Comparison of ENCODE assay signal across 8 mouse cellular contexts in the genomic region with DNA sequence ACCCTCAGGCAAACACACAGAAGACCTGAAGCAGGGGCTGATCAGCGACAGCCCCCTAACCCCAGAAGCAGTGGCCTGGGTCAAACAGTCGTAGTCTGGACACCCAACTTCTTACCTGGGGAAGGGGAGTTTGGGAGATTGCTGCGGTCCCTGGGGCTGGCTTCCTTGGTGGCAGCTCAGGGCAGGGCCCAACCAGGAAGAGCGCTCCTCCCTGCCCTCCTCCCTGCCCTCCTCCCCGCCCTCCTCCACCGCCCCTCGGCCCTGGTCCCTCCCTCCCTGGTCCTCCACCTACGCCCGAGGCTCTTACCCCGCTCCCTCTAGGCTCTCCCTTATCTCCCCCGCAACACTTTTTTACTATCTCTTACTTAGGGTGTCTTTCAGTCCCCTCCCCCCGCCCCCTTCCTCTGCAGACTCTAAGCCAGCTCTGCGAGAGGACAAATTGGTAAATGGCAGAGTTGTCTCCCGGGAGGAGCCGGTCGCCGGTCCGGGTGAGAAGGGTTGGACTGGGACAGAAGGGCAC. TPM values are rescaled to one million over a fixed set of nuclear protein-coding genes. Genes with fewer than 3 reads are reported as not detected.
DNase-seq lines count a peak whose midpoint lies in the region; ATAC-seq and TF ChIP-seq lines count a peak whose summit lies in the region.

No protein-coding gene starts in this region.

- H3K4me2 ChIP-seq in CH12.LX (ENCODE audit: insufficient read depth, low read depth, poor library complexity, severe bottlenecking): peak overlapping the region; percentile 63
- peak overlapping the region; percentile 76 for H3K4me2 ChIP-seq in embryonic facial prominence, embryonic 12.5 days (replicated peaks)
- H3K4me2 ChIP-seq in heart, embryonic 12.5 days: peak overlapping the region; percentile 83
- H3K4me2 ChIP-seq in kidney, postnatal 0 days (ENCODE audit: low read length): peak overlapping the region; percentile 80

- no peak for TF ChIP-seq EP300 in CH12.LX (IDR thresholded peaks at IDR 0.05; ENCODE audit: low read length)

- TF ChIP-seq CTCF in CH12.LX (conservative IDR thresholded peaks at IDR 0.05 in 1 of 2, IDR thresholded peaks at IDR 0.05 in 1 of 2; ENCODE audit: low read depth in 2 of 2, low read length in 2 of 2): no peak
- TF ChIP-seq CTCF in kidney, postnatal 0 days (IDR thresholded peaks at IDR 0.05; ENCODE audit: low read depth): no peak

- dilution Hi-C loops in CH12.LX (cut with MboI; ENCODE audit: extremely low pct_ligation_motif_present, extremely low pct_unique_long_range_greater_than_20kb, low sequenced_read_pairs): no loop called here

- in situ Hi-C loops in CH12.LX (cut with MboI; ENCODE audit: low pct_ligation_motif_present, low pct_unique_long_range_greater_than_20kb, low sequenced_read_pairs): loop anchor here (5.0 kb wide), 2 partner anchors 53 to 93 kb away; a partner anchor contains a TSS

- peaks cover 11 to 34% of the 10 kb centered on the region in 2 experiments for H3K36me3 ChIP-seq in CH12.LX (replicated peaks in 1 of 2; ENCODE audit: control insufficient read depth in 1 of 2, insufficient read depth in 1 of 2, low read length in 1 of 2)
- no peaks in the 10 kb centered on the region for H3K36me3 ChIP-seq in embryonic facial prominence, embryonic 12.5 days
- no peaks in the 10 kb centered on the region for H3K36me3 ChIP-seq in heart, embryonic 12.5 days
- H3K36me3 ChIP-seq in kidney, postnatal 0 days (ENCODE audit: insufficient read depth, low read length): no peaks in the 10 kb centered on the region
- H3K36me3 ChIP-seq in macrophage (ENCODE audit: inconsistent target): peaks cover 25% of the 10 kb centered on the region

- H3K79me2 ChIP-seq in CH12.LX (replicated peaks; ENCODE audit: control insufficient read depth, extremely low read depth, insufficient read depth, poor library complexity, severe bottlenecking) (no peaks in the 10 kb centered on the region), macrophage (ENCODE audit: inconsistent target) (peaks cover 15% of the 10 kb centered on the region; the same call in 1 of the 2 replicates)

- H3K27me3 ChIP-seq in CH12.LX (replicated peaks): no peaks in the 10 kb centered on the region
- peaks cover 18% of the 10 kb centered on the region; the same call in 1 of the 2 replicates for H3K27me3 ChIP-seq in embryonic facial prominence, embryonic 12.5 days
- H3K27me3 ChIP-seq in heart, embryonic 12.5 days (replicated peaks): peaks cover 8% of the 10 kb centered on the region; the same call in 1 of the 2 replicates
- H3K27me3 ChIP-seq in kidney, postnatal 0 days (ENCODE audit: insufficient read depth, low read length): no peaks in the 10 kb centered on the region

- ATAC-seq in embryonic facial prominence, embryonic 12.5 days (ENCODE audit: insufficient number of reproducible peaks, insufficient read depth, low FRiP score, low TSS enrichment): peak; percentile 39
- ATAC-seq in heart, embryonic 12.5 days (ENCODE audit: insufficient number of reproducible peaks, low FRiP score): peak; percentile 92
- peak; percentile 73 for ATAC-seq in kidney, postnatal 0 days (replicated peaks; ENCODE audit: low FRiP score, low read depth)

- H3K9ac ChIP-seq in CH12.LX (ENCODE audit: insufficient read depth, low read depth): peak overlapping the region; percentile 81
- peak overlapping the region; percentile 63 for H3K9ac ChIP-seq in embryonic facial prominence, embryonic 12.5 days
- H3K9ac ChIP-seq in heart, embryonic 12.5 days: peak overlapping the region; percentile 76
- H3K9ac ChIP-seq in kidney, postnatal 0 days (ENCODE audit: low read depth, low read length): peak overlapping the region; percentile 67

- no peaks in the 10 kb centered on the region for H3K9me3 ChIP-seq in CH12.LX (replicated peaks; ENCODE audit: low read length)
- H3K9me3 ChIP-seq in embryonic facial prominence, embryonic 12.5 days: no peaks in the 10 kb centered on the region
- no peaks in the 10 kb centered on the region for H3K9me3 ChIP-seq in heart, embryonic 12.5 days (replicated peaks)
- H3K9me3 ChIP-seq in kidney, postnatal 0 days (replicated peaks; ENCODE audit: low read length): no peaks in the 10 kb centered on the region

- TF ChIP-seq RAD21 in CH12.LX (IDR thresholded peaks at IDR 0.05; ENCODE audit: low read depth, low read length): no peak

- H3K4me1 ChIP-seq in CH12.LX (ENCODE audit: control insufficient read depth in 1 of 2, insufficient read depth in 2 of 2): peaks cover 11 to 38% of the 10 kb centered on the region in 2 experiments
- peaks cover 5% of the 10 kb centered on the region; the same call in 1 of the 2 replicates for H3K4me1 ChIP-seq in embryonic facial prominence, embryonic 12.5 days
- peaks cover 14% of the 10 kb centered on the region for H3K4me1 ChIP-seq in heart, embryonic 12.5 days (replicated peaks)
- H3K4me1 ChIP-seq in kidney, postnatal 0 days (replicated peaks; ENCODE audit: insufficient read depth, low read length): peaks cover 14% of the 10 kb centered on the region; the same call in 1 of the 2 replicates

- H3K4me3 ChIP-seq in CH12.LX (replicated peaks in 1 of 3; ENCODE audit: low read depth in 2 of 3, low read length in 2 of 3, poor library complexity in 1 of 3) (peak overlapping the region; percentile 57 to 80 (median 70)), macrophage (ENCODE audit: inconsistent target) (peak overlapping the region; percentile 83)
- peak overlapping the region; percentile 47 for H3K4me3 ChIP-seq in embryonic facial prominence, embryonic 12.5 days
- H3K4me3 ChIP-seq in heart, embryonic 12.5 days: peak overlapping the region; percentile 64
- H3K4me3 ChIP-seq in kidney, postnatal 0 days (replicated peaks; ENCODE audit: low read depth, low read length): peak overlapping the region; percentile 39

- peak; percentile 55; the same call in 1 of the 2 replicates for TF ChIP-seq POLR2A in CH12.LX (IDR thresholded peaks at IDR 0.05; ENCODE audit: low read depth, low read length)

- 1% methylated on average over 14 of the region's 18 CpGs for WGBS in embryonic facial prominence, embryonic 12.5 days
- WGBS in heart, embryonic 12.5 days: 1% methylated on average over 17 of the region's 18 CpGs
- WGBS in kidney, postnatal 0 days: 1% methylated on average over 15 of the region's 18 CpGs
- 3% methylated on average over 15 of the region's 18 CpGs for whole genome bisulfite sequencing in macrophage (ENCODE audit: missing documents)

- H3K27ac ChIP-seq in CH12.LX (ENCODE audit: insufficient read depth, low read depth) (0 out of 2 replicates have a peak overlapping the region, but pooled peaks have one; percentile 8), macrophage (peak overlapping the region; percentile 49)
- peak overlapping the region; percentile 30; the same call in 1 of the 2 replicates for H3K27ac ChIP-seq in embryonic facial prominence, embryonic 12.5 days
- H3K27ac ChIP-seq in heart, embryonic 12.5 days (ENCODE audit: poor library complexity, severe bottlenecking): peak overlapping the region; percentile 70
- H3K27ac ChIP-seq in kidney, postnatal 0 days: peak overlapping the region; percentile 72

- peak; percentile 35 for DNase-seq in CH12.LX (ENCODE audit: extremely low read depth)
- DNase-seq in adrenal gland, adult 8-10 months: peak; percentile 28
- peak; percentile 58 for DNase-seq in kidney, postnatal 0 days (ENCODE audit: low spot score)
- peak; percentile 75 to 84 for DNase-seq in spleen, postnatal 4 days (ENCODE audit: low spot score in 2 of 2)
- no peak for DNase-seq in layer of hippocampus, adult 9-11 months

RNA-seq across cellular contexts. Expression of a gene that starts 0.6 kb away (rescaled TPM):
- total RNA-seq in CH12.LX (2012; rRNA removed) (34.6 and 40.2 TPM in 2 replicates), CH12.LX (2014; rRNA removed) (19.3 and 20.0 TPM in 2 replicates)
- polyA plus RNA-seq in CH12.LX (2012; ENCODE audit: insufficient read length, low read depth) (42.9 and 43.7 TPM in 2 replicates), macrophage (2018) (49.5 to 59.9 TPM (median 56.3 TPM) in 3 replicates)
- total RNA-seq in adrenal gland, adult 8-10 months (2022): 10 to 100 TPM; 40.6 to 54.1 (median 47.3) TPM
- 7.0 and 7.7 TPM in 2 replicates for polyA plus RNA-seq in embryonic facial prominence, embryonic 12.5 days (2016; fragmentation: Nextera tagmentation; extraction: Ambion mirVana)
- 8.2 and 8.4 TPM in 2 replicates for polyA plus RNA-seq in heart, embryonic 12.5 days (2016; fragmentation: Nextera tagmentation; extraction: Ambion mirVana)
- polyA plus RNA-seq in kidney, postnatal 0 days (2015; fragmentation: Nextera tagmentation; extraction: Ambion mirVana): 12.9 and 13.5 TPM in 2 replicates
- total RNA-seq in macrophage (2018; cell fraction: chromatin; rRNA removed): 100 to 1,000 TPM in 2 of 26 experiments, 10 to 100 TPM in 24; 23.4 to 116 (median 52.0) TPM
- 10 to 100 TPM; 43.4 to 76.3 (median 61.9) TPM for total RNA-seq in macrophage (2018; cell fraction: cytosol; rRNA removed)
- 10 to 100 TPM; 32.5 to 69.1 (median 47.6) TPM for total RNA-seq in macrophage (2018; cell fraction: nucleus; rRNA removed)

RNA-seq across cellular contexts. Expression of a gene that starts 29.1 kb away (rescaled TPM):
- total RNA-seq in CH12.LX (2012; rRNA removed) (not detected in 2 replicates), CH12.LX (2014; rRNA removed) (not detected in 2 replicates)
- polyA plus RNA-seq in CH12.LX (2012; ENCODE audit: insufficient read length, low read depth) (not detected in 2 replicates), macrophage (2018) (not detected in 3 replicates)
- total RNA-seq in adrenal gland, adult 8-10 months (2022): not detected
- polyA plus RNA-seq in embryonic facial prominence, embryonic 12.5 days (2016; fragmentation: Nextera tagmentation; extraction: Ambion mirVana): not detected in 2 replicates
- not detected in 2 replicates for polyA plus RNA-seq in heart, embryonic 12.5 days (2016; fragmentation: Nextera tagmentation; extraction: Ambion mirVana)
- not detected in 2 replicates for polyA plus RNA-seq in kidney, postnatal 0 days (2015; fragmentation: Nextera tagmentation; extraction: Ambion mirVana)
- total RNA-seq in macrophage (2018; cell fraction: chromatin; rRNA removed): not detected
- total RNA-seq in macrophage (2018; cell fraction: cytosol; rRNA removed): not detected
- total RNA-seq in macrophage (2018; cell fraction: nucleus; rRNA removed): not detected

RNA-seq across cellular contexts. Expression of a gene that starts 31.3 kb away (rescaled TPM):
- total RNA-seq in CH12.LX (2012; rRNA removed) (26.8 and 32.0 TPM in 2 replicates), CH12.LX (2014; rRNA removed) (13.5 and 16.5 TPM in 2 replicates)
- polyA plus RNA-seq in CH12.LX (2012; ENCODE audit: insufficient read length, low read depth) (82.5 and 106 TPM in 2 replicates), macrophage (2018) (32.9 to 40.2 TPM (median 33.2 TPM) in 3 replicates)
- total RNA-seq in adrenal gland, adult 8-10 months (2022): 10 to 100 TPM; 59.6 to 78.9 (median 62.2) TPM
- polyA plus RNA-seq in embryonic facial prominence, embryonic 12.5 days (2016; fragmentation: Nextera tagmentation; extraction: Ambion mirVana): 26.4 and 29.8 TPM in 2 replicates
- polyA plus RNA-seq in heart, embryonic 12.5 days (2016; fragmentation: Nextera tagmentation; extraction: Ambion mirVana): 21.1 and 21.8 TPM in 2 replicates
- 25.0 and 26.8 TPM in 2 replicates for polyA plus RNA-seq in kidney, postnatal 0 days (2015; fragmentation: Nextera tagmentation; extraction: Ambion mirVana)
- total RNA-seq in macrophage (2018; cell fraction: chromatin; rRNA removed): 10 to 100 TPM; 30.3 to 74.8 (median 48.9) TPM
- total RNA-seq in macrophage (2018; cell fraction: cytosol; rRNA removed): 10 to 100 TPM; 29.0 to 60.1 (median 45.8) TPM
- 100 to 1,000 TPM in 4 of 26 experiments, 10 to 100 TPM in 22; 58.1 to 111 (median 77.9) TPM for total RNA-seq in macrophage (2018; cell fraction: nucleus; rRNA removed)

RNA-seq across cellular contexts. Expression of a gene that starts 42.5 kb away (rescaled TPM):
- 37.4 and 49.8 TPM in 2 replicates for total RNA-seq in CH12.LX (2012; rRNA removed)
- total RNA-seq in CH12.LX (2014; rRNA removed): 59.0 and 60.9 TPM in 2 replicates
- 55.6 and 66.6 TPM in 2 replicates for polyA plus RNA-seq in CH12.LX (2012; ENCODE audit: insufficient read length, low read depth)
- 10 to 100 TPM; 52.0 to 61.8 (median 59.6) TPM for total RNA-seq in adrenal gland, adult 8-10 months (2022)
- 79.3 and 79.4 TPM in 2 replicates for polyA plus RNA-seq in embryonic facial prominence, embryonic 12.5 days (2016; fragmentation: Nextera tagmentation; extraction: Ambion mirVana)
- polyA plus RNA-seq in heart, embryonic 12.5 days (2016; fragmentation: Nextera tagmentation; extraction: Ambion mirVana): 58.5 and 64.4 TPM in 2 replicates
- polyA plus RNA-seq in kidney, postnatal 0 days (2015; fragmentation: Nextera tagmentation; extraction: Ambion mirVana): 66.2 and 69.0 TPM in 2 replicates
- total RNA-seq in macrophage (2018; cell fraction: chromatin; rRNA removed): 10 to 100 TPM in 14 of 26 experiments, 1 to 10 TPM in 12; 1.1 to 29.3 (median 12.0) TPM
- 10 to 100 TPM in 25 of 26 experiments, 1 to 10 TPM in 1; 10.0 to 29.0 (median 22.0) TPM for total RNA-seq in macrophage (2018; cell fraction: cytosol; rRNA removed)
- 10 to 100 TPM in 14 of 26 experiments, 1 to 10 TPM in 12; 3.0 to 31.2 (median 10.1) TPM for total RNA-seq in macrophage (2018; cell fraction: nucleus; rRNA removed)
- polyA plus RNA-seq in macrophage (2018): 21.9 to 37.4 TPM (median 33.3 TPM) in 3 replicates

RNA-seq across cellular contexts. Expression of a gene that starts 42.6 kb away (rescaled TPM):
- total RNA-seq in CH12.LX (2012; rRNA removed) (2,266 and 2,403 TPM in 2 replicates), CH12.LX (2014; rRNA removed) (1,142 and 1,239 TPM in 2 replicates)
- polyA plus RNA-seq in CH12.LX (2012; ENCODE audit: insufficient read length, low read depth) (2,522 and 2,776 TPM in 2 replicates), macrophage (2018) (767 to 1,640 TPM (median 1,335 TPM) in 3 replicates)
- total RNA-seq in adrenal gland, adult 8-10 months (2022): 1,000 to 10,000 TPM; 1,027 to 1,106 (median 1,086) TPM
- polyA plus RNA-seq in embryonic facial prominence, embryonic 12.5 days (2016; fragmentation: Nextera tagmentation; extraction: Ambion mirVana): 703 and 704 TPM in 2 replicates
- polyA plus RNA-seq in heart, embryonic 12.5 days (2016; fragmentation: Nextera tagmentation; extraction: Ambion mirVana): 503 and 513 TPM in 2 replicates
- polyA plus RNA-seq in kidney, postnatal 0 days (2015; fragmentation: Nextera tagmentation; extraction: Ambion mirVana): 940 and 1,050 TPM in 2 replicates
- 100 to 1,000 TPM in 7 of 26 experiments, 10 to 100 TPM in 19; 47.1 to 193 (median 87.2) TPM for total RNA-seq in macrophage (2018; cell fraction: chromatin; rRNA removed)
- 1,000 to 10,000 TPM; 1,233 to 3,484 (median 1,756) TPM for total RNA-seq in macrophage (2018; cell fraction: cytosol; rRNA removed)
- 100 to 1,000 TPM; 201 to 530 (median 344) TPM for total RNA-seq in macrophage (2018; cell fraction: nucleus; rRNA removed)

Comparison
In these comparisons a context has a peak if more than half of its experiments do, and no peak if none do; other contexts are left out.
1. H3K27ac ChIP-seq: peak in every context shown above with its lines; median percentile 72 in kidney, postnatal 0 days; 70 in heart, embryonic 12.5 days; 49 in macrophage; 30 in embryonic facial prominence, embryonic 12.5 days; 8 in CH12.LX.
2. ATAC-seq: peak in every context shown above with its lines; median percentile 92 in heart, embryonic 12.5 days; 73 in kidney, postnatal 0 days; 39 in embryonic facial prominence, embryonic 12.5 days.